Mouse (Mus musculus): ENCODE measurements around the gene Sept10.

The Sept10 gene

GRCm38 (mm10) chr10:59225137-59225536 is 3.5 kb upstream of the Sept10 start:
- DNase-seq (ENCODE audit: low read depth), result no peak

GRCm38 (mm10) chr10:59223890-59224289 is 2.2 kb upstream of the Sept10 start:
- no peak for DNase-seq (ENCODE audit: low read depth)

GRCm38 (mm10) chr10:59223301-59223700 is 1.7 kb upstream of the Sept10 start:
- no peak for DNase-seq (ENCODE audit: low read depth)

GRCm38 (mm10) chr10:59222271-59223101 is 839 bp upstream of the Sept10 start:
- DNase-seq (ENCODE audit: low read depth), result no peak

GRCm38 (mm10) chr10:59220824-59221472 is 699 bp downstream of the Sept10 start:
- no peak for DNase-seq (ENCODE audit: low read depth)

GRCm38 (mm10) chr10:59200011-59200410 is 21.6 kb downstream of the Sept10 start:
- no peak for DNase-seq (ENCODE audit: low read depth)

- DNase-seq (ENCODE audit: low read depth), result no peak
Measured at GRCm38 (mm10) chr10:59196763-59197162, 24.9 kb downstream of the Sept10 start.

GRCm38 (mm10) chr10:59194891-59195290 is 26.8 kb downstream of the Sept10 start:
- DNase-seq (ENCODE audit: low read depth), result no peak

GRCm38 (mm10) chr10:59182306-59182705 is 39.3 kb downstream of the Sept10 start:
- DNase-seq (ENCODE audit: low read depth), result no peak

GRCm38 (mm10) chr10:59179620-59180019 is 42.0 kb downstream of the Sept10 start:
- DNase-seq (ENCODE audit: low read depth), result peak; percentile 7

- peak; percentile 11 for DNase-seq (ENCODE audit: low read depth)
Measured at GRCm38 (mm10) chr10:59172539-59172938, 49.1 kb downstream of the Sept10 start.

GRCm38 (mm10) chr10:59171042-59171441 is 50.6 kb downstream of the Sept10 start:
- DNase-seq (ENCODE audit: low read depth), result no peak

- DNase-seq (ENCODE audit: low read depth), result peak; percentile 49
Measured at GRCm38 (mm10) chr10:59166104-59166944, 55.3 kb downstream of the Sept10 start.

GRCm38 (mm10) chr10:59162185-59162897 is 59.3 kb downstream of the Sept10 start:
- DNase-seq (ENCODE audit: low read depth), result no peak

GRCm38 (mm10) chr10:59158627-59159026 is 63.0 kb downstream of the Sept10 start:
- peak; percentile 39 for DNase-seq (ENCODE audit: low read depth)

GRCm38 (mm10) chr10:59152544-59153081 is 69.0 kb downstream of the Sept10 start:
- peak; percentile 8 for DNase-seq (ENCODE audit: low read depth)

GRCm38 (mm10) chr10:59150938-59151657 is 70.5 kb downstream of the Sept10 start:
- no peak for DNase-seq (ENCODE audit: low read depth)

- DNase-seq (ENCODE audit: low read depth), result peak; percentile 80
Measured at GRCm38 (mm10) chr10:59149956-59150383, 71.7 kb downstream of the Sept10 start.

GRCm38 (mm10) chr10:59133478-59134009 is 88.1 kb downstream of the Sept10 start:
- DNase-seq (ENCODE audit: low read depth), result no peak

- peak; percentile 92 for DNase-seq (ENCODE audit: low read depth)
Measured at GRCm38 (mm10) chr10:59131926-59132628, 89.6 kb downstream of the Sept10 start.
